ENCODE assay signal across 9 mouse cellular contexts in the genomic region with DNA sequence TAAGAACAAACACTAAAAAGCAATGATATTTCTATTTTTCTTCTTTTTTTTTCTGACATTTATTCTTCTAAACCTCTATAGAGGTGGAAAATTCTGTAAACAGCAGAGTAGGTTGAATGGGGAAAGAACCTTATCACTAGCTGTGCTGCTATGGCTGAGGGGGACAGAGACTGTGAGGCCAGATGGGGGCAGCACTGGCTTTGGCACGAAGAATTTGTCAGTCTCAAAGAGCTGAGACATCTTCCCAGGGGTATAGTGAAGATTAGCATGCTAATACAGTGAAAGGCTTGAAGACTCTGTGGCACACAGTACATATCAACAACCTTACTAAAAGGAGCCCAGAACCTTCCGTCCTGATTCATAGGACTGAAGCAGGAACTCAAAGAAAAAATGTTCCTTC. TPM values are rescaled to one million over a fixed set of nuclear protein-coding genes. Genes with fewer than 3 reads are reported as not detected.
A peak's percentile ranks its signal among the peaks of the same experiment; 100 is the strongest.
DNase-seq lines count a peak whose midpoint lies in the region; ATAC-seq and TF ChIP-seq lines count a peak whose summit lies in the region.
"Had no signal": no experiment of that assay in that cellular context is flagged by ENCODE, and none has a peak within 500 bp of the region (broad histone marks: within the 10 kb centered on the region; RNA-seq: fewer than 3 reads in every experiment).

No protein-coding gene starts in this region.

- TF ChIP-seq POLR2A in small intestine, adult 2 months (IDR thresholded peaks at IDR 0.05; ENCODE audit: low read depth, low read length) = no peak

- intact Hi-C loops in left cerebral cortex, adult 2 months (cut with DNase I) = no loop called here
- intact Hi-C loops in left cerebral cortex, postnatal 36 days (cut with DNase I) = no loop called here

- no peak overlapping the region for H3K27ac ChIP-seq in left cerebral cortex, adult 2 months
- H3K27ac ChIP-seq in small intestine, adult 2 months (ENCODE audit: insufficient read depth, low read depth, low read length) = no peak overlapping the region
- H3K27ac ChIP-seq: limb, embryonic 12.5 days had no signal

- no peaks in the 10 kb centered on the region for H3K9me3 ChIP-seq in G1E (replicated peaks)
- H3K9me3 ChIP-seq: limb, embryonic 12.5 days had no signal

- 62% methylated on average over 2 of the region's 2 CpGs for WGBS in small intestine, adult 2 months

- peak; percentile 34; the same call in 1 of the 2 replicates for ATAC-seq in G1E (ENCODE audit: extremely low read depth, insufficient number of reproducible peaks, low FRiP score, poor library complexity, severe bottlenecking)

- no peaks in the 10 kb centered on the region for H3K27me3 ChIP-seq in G1E (ENCODE audit: insufficient read depth, low read length)
- no peaks in the 10 kb centered on the region for H3K27me3 ChIP-seq in small intestine, adult 2 months (ENCODE audit: control insufficient read depth, insufficient read depth, low read length)
- H3K27me3 ChIP-seq: limb, embryonic 12.5 days had no signal

- H3K4me3 ChIP-seq in left cerebral cortex, adult 2 months = no peak overlapping the region
- no peak overlapping the region for H3K4me3 ChIP-seq in G1E (ENCODE audit: low read depth, low read length)
- H3K4me3 ChIP-seq in small intestine, adult 2 months (ENCODE audit: low read depth, low read length) = no peak overlapping the region
- H3K4me3 ChIP-seq: limb, embryonic 12.5 days had no signal

- DNase-seq in left cerebral cortex, adult 2 months (ENCODE audit: extremely low spot score in 1 of 2, low spot score in 2 of 2) = peak in 1 of 2 experiments; percentile 11
- DNase-seq in left cerebral cortex, adult 11 months (ENCODE audit: low spot score) = no peak
- DNase-seq in G1E (ENCODE audit: low spot score) = no peak
- DNase-seq in c-Kit-positive CD71-positive TER-119-negative erythroid progenitor cells, embryonic 14.5 days (ENCODE audit: low read depth) = peak; percentile 55
- DNase-seq in kidney, postnatal 14 days = peak; percentile 65
- DNase-seq in left cerebral cortex, postnatal 36 days (ENCODE audit: low spot score in 2 of 2) = no peak
- no peak for DNase-seq in right cerebral cortex, adult 18-20 months

- TF ChIP-seq CTCF in left cerebral cortex, adult 2 months (IDR thresholded peaks at IDR 0.05) = peak; percentile 37
- TF ChIP-seq CTCF in G1E (IDR thresholded peaks at IDR 0.05; ENCODE audit: low read depth, low read length) = no peak
- TF ChIP-seq CTCF in small intestine, adult 2 months (IDR thresholded peaks at IDR 0.05; ENCODE audit: extremely low read depth, insufficient read length, insufficient replicate concordance, low read depth, low read length) = peak; percentile 29; the same call in 1 of the 2 replicates

- H3K4me1 ChIP-seq in G1E (ENCODE audit: insufficient read depth, low read depth, low read length) = peaks cover 18% of the 10 kb centered on the region
- H3K4me1 ChIP-seq in small intestine, adult 2 months (ENCODE audit: control insufficient read depth, insufficient read depth, insufficient read length, low read length) = no peaks in the 10 kb centered on the region
- H3K4me1 ChIP-seq: limb, embryonic 12.5 days had no signal

- peaks cover 4% of the 10 kb centered on the region for H3K36me3 ChIP-seq in G1E (replicated peaks)
- H3K36me3 ChIP-seq in small intestine, adult 2 months (ENCODE audit: control insufficient read depth, insufficient read depth, low read length) = no peaks in the 10 kb centered on the region
- H3K36me3 ChIP-seq: limb, embryonic 12.5 days had no signal

RNA-seq across cellular contexts. Expression of a gene that starts 14.9 kb away (rescaled TPM):
- 1 to 10 TPM in 1 of 2 experiments, under 1 TPM in 1; 0.81 to 1.3 TPM for total RNA-seq in left cerebral cortex, adult 2 months (2021)
- total RNA-seq in G1E (2014; fragmentation: Nextera tagmentation) (not detected in 2 replicates), G1E (2017) (0.06 TPM in 1 of 2 replicates, not detected in the other)
- not detected in 2 replicates for polyA plus RNA-seq in G1E (2012)
- 0.06 and 0.18 TPM in 2 replicates for polyA plus RNA-seq in small intestine, adult 2 months (2012; rRNA removed)
- total RNA-seq in left cerebral cortex, postnatal 36 days (2021) = 1 to 10 TPM; 1.1 to 1.3 TPM

RNA-seq across cellular contexts. Expression of a gene that starts 23.1 kb away (rescaled TPM):
- total RNA-seq in left cerebral cortex, adult 2 months (2021) = 1 to 10 TPM; 1.6 to 2.7 TPM
- total RNA-seq in G1E (2014; fragmentation: Nextera tagmentation) (not detected in 2 replicates), G1E (2017) (0.05 TPM in 1 of 2 replicates, not detected in the other)
- polyA plus RNA-seq in G1E (2012) = not detected in 2 replicates
- polyA plus RNA-seq in small intestine, adult 2 months (2012; rRNA removed) = not detected in 2 replicates
- total RNA-seq in left cerebral cortex, postnatal 36 days (2021) = 1 to 10 TPM; 1.4 to 3.1 TPM

RNA-seq across cellular contexts. Expression of a gene that starts 48.7 kb away (rescaled TPM):
- total RNA-seq in left cerebral cortex, adult 2 months (2021) = 1 to 10 TPM; 5.3 to 8.6 TPM
- total RNA-seq in G1E (2014; fragmentation: Nextera tagmentation) (not detected in 2 replicates), G1E (2017) (0.05 and 0.12 TPM in 2 replicates)
- polyA plus RNA-seq in G1E (2012) = not detected in 2 replicates
- 0.67 and 0.70 TPM in 2 replicates for polyA plus RNA-seq in small intestine, adult 2 months (2012; rRNA removed)
- total RNA-seq in left cerebral cortex, postnatal 36 days (2021) = 1 to 10 TPM; 4.2 to 9.3 TPM

RNA-seq across cellular contexts. Expression of a gene that starts 54.6 kb away (rescaled TPM):
- 1 to 10 TPM; 2.2 to 2.4 TPM for total RNA-seq in left cerebral cortex, adult 2 months (2021)
- total RNA-seq in G1E (2014; fragmentation: Nextera tagmentation) (not detected in 2 replicates), G1E (2017) (0.16 and 0.17 TPM in 2 replicates)
- polyA plus RNA-seq in G1E (2012) = 0.01 TPM in 1 of 2 replicates, not detected in the other
- 0.17 and 0.19 TPM in 2 replicates for polyA plus RNA-seq in small intestine, adult 2 months (2012; rRNA removed)
- total RNA-seq in left cerebral cortex, postnatal 36 days (2021) = 1 to 10 TPM; 2.2 to 2.6 TPM

Comparison
In these comparisons a context has a peak if more than half of its experiments do, and no peak if none do; other contexts are left out.
1. DNase-seq: peak in c-Kit-positive CD71-positive TER-119-negative erythroid progenitor cells, embryonic 14.5 days (single experiment) and kidney, postnatal 14 days (single experiment); none in left cerebral cortex, adult 11 months (single experiment), G1E (single experiment), left cerebral cortex, postnatal 36 days (0 of 2) and right cerebral cortex, adult 18-20 months (single experiment).
2. RNA of a gene that starts 48.7 kb away (total RNA-seq): 4.2 to 9.3 TPM in left cerebral cortex, postnatal 36 days and 5.3 to 8.6 TPM in left cerebral cortex, adult 2 months; 0.05 to 0.12 TPM in G1E; every median in the first group is over 4 times any median in the second.